Mouse (Mus musculus) kidney, embryonic 16.5 days (tissue): ENCODE data around the gene Mup14. TPM values are rescaled to one million over a fixed set of nuclear protein-coding genes. Genes with fewer than 3 reads are reported as not detected.
"Not testable (repeated sequence)": the region's sequence is repeated elsewhere in the genome, so short reads cannot be mapped to it uniquely, and the experiment has no call there.

Experiments
- ATAC-seq: fragments of 200-750 bp; cut with Nextera tagmentation; 2 replicates; pipeline ENCODE4 v1.8.0; 2017; ENCODE audit warnings: moderate TSS enrichment; ENCODE audit not compliant: low FRiP score, low TSS enrichment
- H3K27ac ChIP-seq: fragments of 300-500 bp; sonication (generic); 2 replicates; pipeline ENCODE4 v1.5.1; 2014; ENCODE audit warnings: low read length
- H3K27me3 ChIP-seq: fragments of 300-500 bp; sonication (generic); 2 replicates; pipeline ENCODE4 v1.6.1; 2014; ENCODE audit warnings: low read length, control low read depth, mixed read lengths; ENCODE audit not compliant: insufficient read depth
- H3K36me3 ChIP-seq: fragments of 300-500 bp; sonication (generic); 2 replicates; pipeline ENCODE4 v1.6.1; 2014; ENCODE audit warnings: low read length, control low read depth, mixed read lengths; ENCODE audit not compliant: insufficient read depth
- H3K4me1 ChIP-seq: fragments of 300-500 bp; sonication (generic); 2 replicates; pipeline ENCODE4 v1.6.1; 2014; ENCODE audit warnings: low read length, control low read depth, mixed read lengths; ENCODE audit not compliant: insufficient read depth
- H3K4me2 ChIP-seq: fragments of 300-500 bp; sonication (generic); replicated peaks from 2 replicates; pipeline ENCODE4 v1.6.1; 2014; ENCODE audit warnings: low read depth, low read length
- H3K4me3 ChIP-seq: fragments of 300-500 bp; sonication (generic); 2 replicates; pipeline ENCODE4 v1.5.1; 2014; ENCODE audit warnings: mild to moderate bottlenecking, low read length
- H3K9ac ChIP-seq: fragments of 300-500 bp; sonication (generic); replicated peaks from 2 replicates; pipeline ENCODE4 v1.6.1; 2014; ENCODE audit warnings: low read length
- H3K9me3 ChIP-seq: fragments of 300-500 bp; sonication (generic); 2 replicates; pipeline ENCODE4 v1.6.1; 2016; ENCODE audit warnings: low read length, control low read depth
- WGBS: fragments of 180-500 bp; shearing (Covaris S2); extraction: QIAGEN DNeasy Blood & Tissue Kit; methylation state at CpG from one replicate; pipeline ENCODE4 v1.1.7; 2014; 5-methylcytosine and 5-hydroxymethylcytosine counted together
- polyA plus RNA-seq: library from polyadenylated mRNA; unstranded; fragments of >200 nt; fragmentation: Nextera tagmentation; extraction: Ambion mirVana; gene quantifications from 2 replicates; pipeline ENCODE4 v1.2.1, GENCODE M21; 2015

The Mup14 gene
- polyA plus RNA-seq, result not detected in 2 replicates

DNA sequence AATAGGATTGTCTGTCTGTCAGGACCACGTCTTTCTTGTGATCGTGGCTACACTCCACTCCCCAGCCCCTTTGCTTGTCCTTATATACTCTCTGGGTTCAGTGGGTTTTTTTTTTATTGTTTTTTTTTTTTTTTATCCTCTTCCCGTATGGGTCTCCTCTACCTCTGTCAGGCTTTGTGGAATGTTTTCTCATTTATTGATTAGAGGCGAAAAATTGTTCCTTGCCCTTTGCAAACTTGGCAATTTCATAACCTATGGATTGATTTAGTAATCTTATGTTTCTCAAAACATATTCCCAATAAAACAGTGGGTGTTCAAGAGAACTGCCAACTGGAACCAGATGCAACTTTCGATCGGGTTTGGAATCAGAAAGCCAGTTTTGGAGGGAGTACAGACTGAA lies at the start of gene Mup14:
Gene Mup14, minus strand, starts transcription at position 101 of the 400 bp plus-strand sequence.
- H3K27ac ChIP-seq, H3K4me2 ChIP-seq, ATAC-seq, H3K9me3 ChIP-seq, H3K27me3 ChIP-seq, H3K4me1 ChIP-seq, H3K4me3 ChIP-seq, H3K9ac ChIP-seq, H3K36me3 ChIP-seq: not testable (repeated sequence)
- 89% methylated on average over 4 of the region's 6 CpGs for WGBS

DNA sequence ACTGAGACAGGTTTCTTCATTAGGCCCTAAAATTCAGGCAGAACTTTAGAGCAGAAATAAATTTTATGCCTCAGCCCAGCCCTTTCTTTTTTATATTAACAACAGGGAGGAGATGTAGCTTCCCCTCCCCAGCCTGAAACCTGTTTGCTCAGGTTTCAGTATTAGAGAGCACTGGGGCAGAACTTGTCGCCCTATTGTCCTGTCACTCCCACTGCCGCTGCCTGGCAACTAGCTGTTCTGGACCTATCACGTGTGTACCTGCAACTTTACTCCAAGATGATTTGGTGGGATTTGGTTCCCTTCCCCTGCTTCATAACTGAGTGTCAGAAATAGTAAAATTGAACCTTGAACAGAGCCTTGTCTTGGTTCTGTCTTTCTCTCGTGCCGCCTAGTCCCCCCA lies 34.3 kb upstream of the Mup14 start:
- not testable (repeated sequence) for H3K9ac ChIP-seq, H3K9me3 ChIP-seq, ATAC-seq, H3K4me2 ChIP-seq, H3K27ac ChIP-seq, H3K4me1 ChIP-seq, H3K36me3 ChIP-seq, H3K4me3 ChIP-seq, H3K27me3 ChIP-seq
- 52% methylated on average over 3 of the region's 5 CpGs for WGBS

Other genes with a start within 250 kb of the Mup14 start
- not detected in 2 replicates for gene Mup13, start 75.7 kb downstream of the Mup14 start, polyA plus RNA-seq
- not detected in 2 replicates for gene Mup15, start 135.7 kb upstream of the Mup14 start, polyA plus RNA-seq
- gene Mup16, start 215.5 kb upstream of the Mup14 start, polyA plus RNA-seq, result not detected in 2 replicates